Mouse (Mus musculus): Measurements from ENCODE around the gene Mup6.

GRCm38 (mm10) chr4:59960610-59961009 lies 3.5 kb upstream of the Mup6 start, which contains the start of gene Mup4:
- TF ChIP-seq CTCF (IDR thresholded peaks at IDR 0.05; ENCODE audit: low read depth, low read length) (no peak), POLR2A (IDR thresholded peaks at IDR 0.05; ENCODE audit: insufficient read depth, low read length) (no peak)

Measured in ES-Bruce4 (cell line).